18 mouse cellular contexts compared by ENCODE assay signal in the genomic region with DNA sequence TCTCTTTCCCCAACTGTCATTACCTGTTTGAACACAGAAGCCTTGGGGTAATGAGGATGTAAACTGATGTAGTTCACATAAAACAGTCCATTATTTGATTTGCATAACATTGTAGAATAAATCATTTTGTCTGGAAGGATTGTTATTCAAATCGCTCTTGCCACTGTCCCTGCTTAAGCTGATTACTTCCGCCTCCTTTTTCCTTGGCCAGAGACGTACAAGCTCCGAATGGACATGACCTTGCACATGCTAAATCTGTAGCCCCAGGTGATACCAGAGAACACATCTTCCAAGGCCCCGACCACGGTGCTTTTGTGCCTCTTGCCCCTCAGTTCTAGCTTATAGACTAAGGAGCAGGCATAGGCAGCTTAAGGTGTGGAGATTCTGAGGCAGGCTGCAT.
"Had no signal": no experiment of that assay in that cellular context is flagged by ENCODE, and none has a peak within 500 bp of the region (broad histone marks: within the 10 kb centered on the region; RNA-seq: fewer than 3 reads in every experiment).

No protein-coding gene starts in this region.

- H3K36me3 ChIP-seq: midbrain, embryonic 10.5 days; midbrain, embryonic 12.5 days; neural tube, embryonic 13.5 days had no signal

- DNase-seq: lung, adult 18-20 months; lung, embryonic 14.5 days; lung, postnatal 10 days; lung, postnatal 4 days; midbrain, embryonic 14.5 days; right cerebral cortex, adult 18-20 months; right cerebral cortex, postnatal 25 days; right cerebral cortex, postnatal 4 days; spleen, adult 18-20 months; thymus, adult 18-20 months; thymus, postnatal 14 days; thymus, postnatal 36 days had no signal

- ATAC-seq: midbrain, embryonic 16.5 days had no signal

- H3K4me1 ChIP-seq: neural tube, embryonic 13.5 days had no signal

- H3K9ac ChIP-seq: lung, embryonic 14.5 days; midbrain, embryonic 12.5 days; neural tube, embryonic 13.5 days; neural tube, embryonic 15.5 days had no signal

- H3K4me3 ChIP-seq: midbrain, embryonic 10.5 days; midbrain, embryonic 12.5 days; myocyte; neural tube, embryonic 13.5 days; neural tube, embryonic 15.5 days had no signal

- H3K4me2 ChIP-seq: lung, embryonic 14.5 days; midbrain, embryonic 12.5 days; neural tube, embryonic 13.5 days; neural tube, embryonic 15.5 days had no signal

- H3K27ac ChIP-seq: midbrain, embryonic 10.5 days; midbrain, embryonic 12.5 days; neural tube, embryonic 13.5 days; neural tube, embryonic 15.5 days had no signal

- H3K27me3 ChIP-seq: midbrain, embryonic 12.5 days; neural tube, embryonic 13.5 days; neural tube, embryonic 15.5 days had no signal

- H3K9me3 ChIP-seq: midbrain, embryonic 10.5 days; midbrain, embryonic 12.5 days; neural tube, embryonic 13.5 days; neural tube, embryonic 15.5 days had no signal
